Mouse (Mus musculus): Measurements from ENCODE around the gene Pmm2.
A peak's percentile ranks its signal among the peaks of the same experiment; 100 is the strongest.

Pmm2 gene

GRCm38 (mm10) chr16:8656256-8656655, 18.8 kb downstream of the Pmm2 start:
- peak; percentile 65 for DNase-seq (ENCODE audit: low read depth, low spot score)

- DNase-seq (ENCODE audit: low read depth, low spot score), result no peak
Measured at GRCm38 (mm10) chr16:8658349-8658748, 20.9 kb downstream of the Pmm2 start.

- DNase-seq (ENCODE audit: low read depth, low spot score), result no peak
Measured at GRCm38 (mm10) chr16:8658764-8659163, 21.3 kb downstream of the Pmm2 start.

GRCm38 (mm10) chr16:8663022-8663421, 25.5 kb downstream of the Pmm2 start:
- DNase-seq (ENCODE audit: low read depth, low spot score), result no peak

GRCm38 (mm10) chr16:8663606-8664539, 26.4 kb downstream of the Pmm2 start:
- no peak for DNase-seq (ENCODE audit: low read depth, low spot score)

- DNase-seq (ENCODE audit: low read depth, low spot score), result no peak
Measured at GRCm38 (mm10) chr16:8665367-8665766, 27.9 kb downstream of the Pmm2 start.

GRCm38 (mm10) chr16:8666452-8666851, 29.0 kb downstream of the Pmm2 start:
- DNase-seq (ENCODE audit: low read depth, low spot score), result peak; percentile 49

GRCm38 (mm10) chr16:8667261-8667660, 29.8 kb downstream of the Pmm2 start:
- no peak for DNase-seq (ENCODE audit: low read depth, low spot score)

- peak; percentile 61 for DNase-seq (ENCODE audit: low read depth, low spot score)
Measured at GRCm38 (mm10) chr16:8667814-8668213, 30.3 kb downstream of the Pmm2 start.

- no peak for DNase-seq (ENCODE audit: low read depth, low spot score)
Measured at GRCm38 (mm10) chr16:8668386-8668785, 30.9 kb downstream of the Pmm2 start.

GRCm38 (mm10) chr16:8669432-8669831, 32.0 kb downstream of the Pmm2 start:
- no peak for DNase-seq (ENCODE audit: low read depth, low spot score)

- peak; percentile 73 for DNase-seq (ENCODE audit: low read depth, low spot score)
Measured at GRCm38 (mm10) chr16:8670041-8671035, 32.9 kb downstream of the Pmm2 start.

GRCm38 (mm10) chr16:8671551-8672349, 34.3 kb downstream of the Pmm2 start, which contains the start of gene Carhsp1:
Carhsp1 (minus strand) TSS chr16:8672155.
- peak; percentile 97 for DNase-seq (ENCODE audit: low read depth, low spot score)

GRCm38 (mm10) chr16:8672350-8672687, 34.8 kb downstream of the Pmm2 start:
- no peak for DNase-seq (ENCODE audit: low read depth, low spot score)

GRCm38 (mm10) chr16:8672811-8673210, 35.3 kb downstream of the Pmm2 start:
- no peak for DNase-seq (ENCODE audit: low read depth, low spot score)

GRCm38 (mm10) chr16:8673343-8673742, 35.9 kb downstream of the Pmm2 start:
- no peak for DNase-seq (ENCODE audit: low read depth, low spot score)

GRCm38 (mm10) chr16:8674165-8674564, 36.7 kb downstream of the Pmm2 start:
- DNase-seq (ENCODE audit: low read depth, low spot score), result peak; percentile 88

GRCm38 (mm10) chr16:8675559-8675958, 38.1 kb downstream of the Pmm2 start:
- DNase-seq (ENCODE audit: low read depth, low spot score), result no peak

- DNase-seq (ENCODE audit: low read depth, low spot score), result no peak
Measured at GRCm38 (mm10) chr16:8676228-8676627, 38.8 kb downstream of the Pmm2 start.

GRCm38 (mm10) chr16:8676800-8677199, 39.3 kb downstream of the Pmm2 start:
- DNase-seq (ENCODE audit: low read depth, low spot score), result peak; percentile 74

- no peak for DNase-seq (ENCODE audit: low read depth, low spot score)
Measured at GRCm38 (mm10) chr16:8678035-8678434, 40.6 kb downstream of the Pmm2 start.

Data from R1 (cell line).